Mouse (Mus musculus): ENCODE data around the gene Tnnt2.
A peak's percentile ranks its signal among the peaks of the same experiment; 100 is the strongest.

Gene Tnnt2

DNA sequence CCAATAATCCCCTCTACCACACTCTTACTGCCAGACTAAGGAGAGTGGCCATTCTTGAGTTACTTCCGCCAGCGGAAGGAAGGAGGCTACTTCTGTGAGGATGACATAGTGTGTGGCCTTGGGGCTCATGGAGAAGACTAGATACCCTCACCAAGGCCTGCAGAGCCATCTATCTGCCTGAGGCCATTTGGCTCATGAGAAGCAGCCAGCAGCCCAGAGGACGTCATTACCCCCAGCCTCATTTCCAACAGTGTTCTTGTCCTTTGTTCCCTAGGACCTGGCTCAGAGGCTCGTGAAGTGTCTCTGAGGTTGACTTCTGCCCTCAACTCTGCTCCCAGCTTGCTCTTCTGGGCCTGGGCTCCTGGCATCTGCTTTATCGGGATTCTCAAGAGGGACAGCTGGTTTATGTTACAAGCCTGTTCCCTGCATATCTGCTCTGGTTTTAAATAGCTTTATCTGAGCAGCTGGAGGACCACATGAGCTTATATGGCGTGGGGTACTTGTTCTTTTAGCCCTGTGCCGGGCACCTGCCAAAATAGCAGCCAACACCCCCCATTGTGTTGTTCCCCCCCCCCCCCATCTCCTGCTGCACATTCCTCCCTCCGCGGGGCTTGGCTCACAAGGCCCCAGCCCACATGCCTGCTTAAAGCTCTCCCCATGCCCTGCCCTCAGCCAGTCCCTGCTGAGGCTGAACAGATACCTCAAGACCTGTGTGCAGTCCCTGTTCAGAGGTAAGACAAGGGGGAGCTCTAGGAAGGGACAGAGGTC, at the start of gene Tnnt2:
Tnnt2 (plus strand) TSS at position 639 of the 768 bp plus-strand sequence.
- DNase-seq: no peak

DNA sequence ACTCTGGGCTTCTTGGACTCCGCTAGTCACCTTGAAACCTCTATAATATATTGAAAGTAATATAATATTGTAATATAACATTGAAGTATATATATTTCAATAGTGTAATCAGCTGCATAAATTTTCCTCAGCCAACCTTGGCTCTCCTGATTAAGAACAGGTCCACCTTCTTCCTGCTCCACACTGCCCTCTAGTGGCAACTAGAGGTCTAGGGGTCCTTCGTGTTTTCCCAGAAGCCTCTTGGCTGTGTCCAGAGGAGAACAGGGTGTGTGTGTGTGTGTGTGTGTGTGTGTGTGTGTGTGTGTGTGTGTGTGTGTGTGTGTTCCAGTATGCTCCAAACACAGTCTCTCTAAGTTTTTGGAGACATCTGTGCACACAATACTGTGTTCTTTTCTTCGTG, 48.4 kb upstream of the Tnnt2 start:
- peak; percentile 58 to 79 for DNase-seq

GRCm38 (mm10) chr1:135788708-135789107, 47.4 kb upstream of the Tnnt2 start:
- DNase-seq: peak in 1 of 2 experiments; percentile 24

- DNase-seq: peak; percentile 67 to 85
Measured at GRCm38 (mm10) chr1:135789815-135790214, 46.3 kb upstream of the Tnnt2 start.

- no peak for DNase-seq
Measured at GRCm38 (mm10) chr1:135792143-135792939, 43.8 kb upstream of the Tnnt2 start.

DNA sequence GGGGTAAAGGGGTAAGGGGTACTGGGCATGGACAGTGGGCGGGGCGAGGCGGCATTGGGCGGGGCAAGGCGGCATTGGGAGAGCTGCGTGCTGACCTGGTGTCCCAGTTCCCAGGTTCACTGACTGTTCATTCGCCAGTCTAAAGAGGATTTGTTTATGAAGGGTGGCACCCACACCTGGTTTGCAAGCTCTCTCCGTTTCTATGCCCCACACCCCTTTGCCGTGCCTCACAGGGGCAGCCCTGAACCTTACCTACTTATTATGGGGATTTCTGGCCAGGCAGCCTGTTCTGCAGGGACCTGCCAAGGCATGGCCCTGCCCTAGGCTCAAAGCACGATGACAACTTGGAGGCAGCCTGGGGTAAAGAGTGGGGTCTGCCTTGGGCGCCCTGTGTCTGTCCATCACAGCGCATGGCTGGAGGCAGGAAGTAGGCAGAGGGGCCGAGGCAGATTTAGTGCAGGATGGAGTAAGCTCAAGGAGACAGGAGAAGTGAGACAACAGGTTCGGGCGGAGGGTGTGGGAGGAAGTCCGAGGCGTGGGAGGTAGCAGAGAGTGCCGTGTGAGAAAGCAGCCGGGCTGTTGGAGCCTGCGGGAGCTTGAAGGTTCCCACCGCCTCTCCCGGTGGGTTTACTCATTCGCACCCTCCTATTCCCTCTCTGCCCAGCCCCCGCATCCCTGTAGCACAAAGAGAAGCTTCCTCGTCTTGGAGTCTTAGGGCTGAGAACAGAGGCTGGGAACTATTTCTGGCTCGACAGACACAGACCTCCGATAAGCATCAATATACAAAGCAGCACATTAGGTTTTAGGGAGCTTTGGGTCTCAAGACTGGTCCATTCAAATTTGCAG, 42.6 kb upstream of the Tnnt2 start:
- DNase-seq: no peak

DNA sequence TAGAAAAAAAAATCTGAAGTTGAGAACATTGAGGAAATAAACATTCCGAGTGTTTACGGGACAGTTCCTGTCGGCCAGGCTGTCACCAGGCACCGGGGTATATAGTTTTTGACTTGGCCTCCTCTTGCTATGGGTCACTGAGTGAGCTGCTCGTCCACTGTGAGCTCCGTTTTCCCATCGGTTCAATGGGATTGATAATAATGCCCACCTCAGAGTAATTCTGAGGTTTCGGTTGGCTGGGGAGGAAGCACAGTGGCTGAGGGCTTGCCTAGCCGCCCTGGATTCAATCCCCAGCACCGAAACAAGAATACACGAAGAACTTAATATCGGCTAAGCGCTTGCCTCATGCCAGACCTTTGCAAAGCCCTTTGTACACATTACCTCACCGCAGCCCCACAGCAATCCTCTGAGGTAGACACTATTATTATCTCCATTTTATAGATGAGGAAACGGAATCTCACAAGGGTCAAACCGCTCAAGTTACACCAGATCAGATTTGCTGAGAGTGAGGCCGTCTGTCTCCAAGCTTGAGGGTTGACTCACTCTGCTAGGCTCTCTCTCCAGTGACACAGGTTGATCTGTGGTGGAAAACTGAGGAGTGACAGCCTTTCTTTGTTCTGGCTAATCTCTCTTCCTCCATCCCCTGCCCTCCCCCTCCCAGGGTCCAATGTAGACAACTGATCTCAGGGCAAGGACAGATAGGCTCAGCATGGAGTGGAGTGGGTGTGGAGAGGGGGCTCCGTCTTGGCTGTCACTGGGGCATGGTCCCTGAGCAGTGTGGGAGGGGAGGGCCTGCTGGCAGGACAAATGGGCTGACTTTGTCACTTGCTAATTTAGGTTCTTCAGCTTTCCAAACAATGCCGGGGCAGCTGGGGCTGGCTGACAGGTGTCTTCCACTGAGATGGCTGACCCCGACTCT, 41.7 kb upstream of the Tnnt2 start:
- DNase-seq: no peak

- DNase-seq: no peak
Measured at GRCm38 (mm10) chr1:135798492-135798891, 37.7 kb upstream of the Tnnt2 start.

DNA sequence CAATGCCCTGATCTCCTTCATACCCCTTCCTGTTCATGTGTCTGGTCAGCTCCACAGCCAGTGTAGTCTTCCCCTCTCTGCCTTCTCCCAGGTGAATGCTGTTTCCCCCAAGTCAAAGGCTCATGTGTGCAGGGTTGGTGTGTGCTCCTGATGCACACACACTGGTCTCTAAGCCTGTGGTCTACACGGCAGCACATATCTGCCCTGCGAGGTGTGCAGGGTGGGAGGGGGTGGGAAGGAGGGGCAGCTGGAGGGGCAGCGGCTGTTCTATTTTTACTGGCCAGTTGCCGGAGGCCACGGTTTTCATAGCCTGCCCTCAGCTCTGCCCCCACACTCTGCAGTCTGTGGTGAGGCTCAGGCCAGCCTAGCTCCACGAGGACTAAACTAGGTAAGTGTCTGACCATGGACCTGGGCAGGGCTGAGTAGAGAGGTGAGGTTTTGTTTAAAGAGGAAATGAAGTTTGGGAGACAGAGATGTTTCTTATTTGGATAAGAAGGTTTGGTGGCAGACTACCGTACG, 37.0 kb upstream of the Tnnt2 start:
- no peak for DNase-seq

DNA sequence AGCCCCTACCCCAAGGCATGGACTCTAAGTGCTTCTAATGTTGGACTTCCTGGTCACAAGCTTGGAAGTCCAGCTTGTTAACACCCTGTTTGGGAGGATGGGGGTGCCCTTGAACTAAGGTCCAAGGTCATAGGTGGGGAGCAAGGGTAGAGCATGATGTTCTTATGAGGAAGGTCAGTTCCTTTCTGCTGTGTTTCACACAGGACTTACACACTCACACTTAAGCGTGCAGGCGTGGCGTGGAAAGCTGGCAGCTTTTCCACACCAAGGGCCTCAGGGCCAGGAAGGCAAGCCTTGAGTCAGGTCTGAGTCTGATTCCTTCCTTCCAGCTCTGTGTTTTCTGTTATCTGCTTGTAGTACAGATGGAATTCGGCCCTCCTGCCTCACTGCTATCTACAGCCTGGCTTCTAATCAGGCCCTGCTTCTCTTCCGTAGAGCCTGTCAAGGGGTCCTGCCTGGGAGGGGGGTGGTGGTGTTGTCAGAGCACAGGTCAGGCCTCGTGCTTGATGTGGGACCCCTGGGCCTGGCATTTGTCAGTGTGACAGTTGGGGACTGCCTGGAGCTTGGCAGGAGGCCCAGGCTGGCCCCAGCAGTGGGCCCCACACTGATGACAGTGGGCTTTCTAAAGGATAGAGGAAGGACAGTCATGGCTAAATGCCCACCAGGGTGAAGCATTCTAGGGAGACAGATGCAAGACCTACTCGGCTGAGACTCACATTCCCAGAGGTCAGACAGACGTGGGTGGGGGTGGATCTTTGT, 35.8 kb upstream of the Tnnt2 start:
- DNase-seq: no peak

GRCm38 (mm10) chr1:135807546-135807945, 28.6 kb upstream of the Tnnt2 start:
- no peak for DNase-seq

DNA sequence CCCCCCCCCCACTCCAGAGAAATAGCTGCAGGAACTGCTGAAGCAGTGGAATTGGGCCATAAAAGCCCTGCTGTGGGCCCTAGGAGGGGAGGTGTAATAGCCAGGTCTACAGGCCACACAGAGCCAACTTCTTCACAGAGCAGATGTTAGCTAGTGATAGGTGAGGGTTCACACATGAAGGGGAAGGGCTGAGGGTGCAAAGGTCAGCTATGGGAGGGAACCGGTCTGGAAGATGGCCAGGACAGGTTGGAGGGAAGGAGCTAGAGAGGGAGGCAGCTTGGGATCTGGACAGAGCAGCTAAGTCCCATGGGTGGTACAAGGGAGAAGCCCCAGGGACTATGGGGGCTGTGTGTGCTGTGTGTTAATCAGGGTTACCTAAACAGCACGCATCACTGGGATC, 26.0 kb upstream of the Tnnt2 start:
- DNase-seq: no peak

- peak; percentile 81 to 89 for DNase-seq
Measured at GRCm38 (mm10) chr1:135811016-135811646, 25.0 kb upstream of the Tnnt2 start.

GRCm38 (mm10) chr1:135812205-135812604, 23.9 kb upstream of the Tnnt2 start:
- no peak for DNase-seq

DNA sequence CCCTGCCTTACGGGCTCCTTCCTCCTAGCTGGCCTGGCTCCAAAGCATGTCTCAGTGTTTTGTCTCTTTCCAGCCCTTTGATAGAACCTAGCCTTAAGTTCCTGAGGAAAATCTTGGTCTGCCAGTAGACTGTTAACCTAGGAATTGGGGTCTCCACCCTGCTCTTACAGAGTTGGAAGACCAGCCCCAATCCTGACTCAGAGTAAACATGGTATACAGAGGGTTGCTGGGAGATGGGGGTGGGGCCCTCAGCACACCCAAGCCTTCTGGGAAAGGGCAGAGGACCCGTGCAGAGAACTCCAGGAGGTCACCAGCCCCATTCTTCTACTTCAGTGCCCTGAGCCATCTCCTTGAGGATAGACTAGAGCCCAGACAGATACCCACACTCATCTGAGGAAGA, 23.5 kb upstream of the Tnnt2 start:
- no peak for DNase-seq

- DNase-seq: no peak
Measured at GRCm38 (mm10) chr1:135813071-135813470, 23.1 kb upstream of the Tnnt2 start.

DNA sequence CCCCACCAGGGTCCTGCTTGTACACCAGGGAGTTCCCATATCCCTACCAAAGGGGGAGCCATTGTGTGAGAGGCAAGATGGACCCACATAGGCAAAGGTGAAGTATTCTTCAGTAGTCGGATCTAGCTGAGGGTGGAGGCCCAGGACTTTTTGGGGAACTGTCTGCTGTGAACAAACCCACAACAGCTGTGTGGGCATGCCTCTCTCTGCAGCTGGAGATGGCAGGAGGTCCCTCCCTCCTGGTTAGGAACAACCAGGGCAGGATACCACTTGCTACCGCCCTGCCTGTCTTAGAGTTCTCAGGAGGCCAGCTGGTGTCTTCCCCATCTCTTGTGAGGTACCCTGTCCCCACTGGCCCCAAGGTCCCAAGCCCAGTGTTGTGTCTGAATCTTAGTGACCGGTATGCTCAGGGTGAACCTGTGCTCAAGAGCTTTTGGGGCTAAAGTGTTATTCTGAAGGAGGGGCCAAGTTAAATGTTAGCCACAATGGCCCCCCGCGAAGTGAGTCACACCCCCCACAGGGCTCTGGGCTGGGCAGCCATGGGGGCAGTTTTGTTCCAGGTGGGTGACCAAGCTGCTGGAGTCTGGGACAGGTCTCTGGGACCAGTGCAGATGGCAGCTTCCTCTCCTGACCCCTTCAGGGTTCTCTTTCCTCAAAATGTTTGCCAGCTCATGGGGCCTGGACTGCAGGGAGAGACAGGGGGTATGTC, 22.3 kb upstream of the Tnnt2 start:
- no peak for DNase-seq

GRCm38 (mm10) chr1:135814531-135814930, 21.6 kb upstream of the Tnnt2 start:
- DNase-seq: no peak

DNA sequence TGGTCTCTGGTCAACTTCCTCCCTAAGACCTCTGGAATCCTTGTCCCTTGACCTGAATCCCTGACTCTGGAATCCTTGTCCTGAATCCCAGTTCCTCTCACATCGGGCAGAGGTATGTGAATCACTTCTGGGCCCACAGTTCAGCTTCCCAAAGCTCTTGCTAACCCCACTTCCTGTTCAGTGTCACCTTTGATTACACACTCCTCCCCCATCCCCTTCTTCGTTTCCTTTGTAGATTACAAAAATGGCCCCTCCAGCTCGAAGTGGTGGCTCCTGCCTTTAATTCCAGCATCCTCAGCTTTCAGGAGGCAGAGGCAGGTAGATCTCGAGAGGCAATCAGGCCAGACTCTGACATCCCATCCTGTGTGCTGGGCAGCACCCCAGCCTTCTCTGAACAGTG, 18.6 kb upstream of the Tnnt2 start:
- no peak for DNase-seq

All from cerebellum, postnatal 25 days (tissue).